Mouse (Mus musculus) kidney, adult 2 months (tissue): ENCODE results near the gene Tsr1. TPM values are rescaled to one million over a fixed set of nuclear protein-coding genes. Genes with fewer than 3 reads are reported as not detected.

Experiments used
- DNase-seq: peaks from one replicate; pipeline ENCODE4 v3.0.0; 2021
- H3K27ac ChIP-seq: fragments of 200-500 bp; 2 replicates; pipeline ENCODE4 v1.5.1; 2012; ENCODE audit warnings: low read depth, low read length, control low read depth, inconsistent platforms; ENCODE audit not compliant: insufficient read depth
- H3K27me3 ChIP-seq: fragments of 200-500 bp; replicated peaks from 2 replicates; pipeline ENCODE4 v1.6.1; 2012; ENCODE audit warnings: mild to moderate bottlenecking, moderate library complexity, low read length, inconsistent platforms; ENCODE audit not compliant: control insufficient read depth, insufficient read depth
- H3K36me3 ChIP-seq: fragments of 200-500 bp; 2 replicates; pipeline ENCODE4 v1.6.1; 2012; ENCODE audit warnings: mild to moderate bottlenecking, moderate library complexity, low read length, inconsistent platforms; ENCODE audit not compliant: control insufficient read depth, insufficient read depth
- H3K4me1 ChIP-seq: fragments of 200-500 bp; 2 replicates; pipeline ENCODE4 v1.6.1; 2011; ENCODE audit warnings: low read length; ENCODE audit not compliant: control insufficient read depth, insufficient read depth
- H3K4me3 ChIP-seq: fragments of 200-500 bp; 2 replicates; pipeline ENCODE4 v1.5.1; 2011; ENCODE audit warnings: mild to moderate bottlenecking, low read depth, low read length, control low read depth; ENCODE audit not compliant: insufficient read depth
- CTCF ChIP-seq: fragments of 200-500 bp; conservative IDR thresholded peaks from 2 replicates; pipeline ENCODE4 v1.5.1; 2011; ENCODE audit warnings: low read depth, mild to moderate bottlenecking, control low read depth, low read length, moderate library complexity, mixed read lengths; ENCODE audit not compliant: insufficient read depth, insufficient read length
- POLR2A ChIP-seq: fragments of 200-500 bp; IDR thresholded peaks from one replicate; pipeline ENCODE4 v1.6.1; 2011; ENCODE audit warnings: low read depth, low read length, control low read depth
- WGBS: fragments of 180-500 bp; shearing (Covaris S2); methylation state at CpG from one replicate; pipeline ENCODE4 v1.1.7; 2018; 5-methylcytosine and 5-hydroxymethylcytosine counted together
- polyA plus RNA-seq: library from polyadenylated mRNA; depleted of rRNA; stranded (reverse); fragments of >200 nt; gene quantifications from 2 replicates; pipeline ENCODE4 v1.2.3, GENCODE M21; 2012; rRNA removed

Tsr1 gene
- polyA plus RNA-seq: 6.3 and 6.6 TPM in 2 replicates

GRCm38 (mm10) chr11:74897678-74898516, at the start of gene Tsr1:
TSS of gene Tsr1 (plus strand) at chr11:74898071.
- DNase-seq: peak; percentile 95
- peak within 1 kb of the TSS; percentile 96 for H3K27ac ChIP-seq
- TF ChIP-seq POLR2A: peak; percentile 11
- no peak for TF ChIP-seq CTCF
- peaks cover 7% of the 10 kb centered on the region; the same call in 1 of the 2 replicates for H3K4me1 ChIP-seq
- WGBS: under 1% methylated on average over 54 of the region's 54 CpGs
- H3K27me3 ChIP-seq: no peaks in the 10 kb centered on the region
- H3K4me3 ChIP-seq: peak within 1 kb of the TSS; percentile 86
- H3K36me3 ChIP-seq: no peaks in the 10 kb centered on the region; the same call in 1 of the 2 replicates

GRCm38 (mm10) chr11:74850998-74851661, 46.7 kb upstream of the Tsr1 start:
- Histone ChIP-seq H3K4me1 (peaks cover 28% of the 10 kb centered on the region), H3K27ac (peak overlapping the region; percentile 65), H3K4me3 (no peak overlapping the region), H3K36me3 (no peaks in the 10 kb centered on the region), H3K27me3 (no peaks in the 10 kb centered on the region)
- TF ChIP-seq POLR2A: peak; percentile 10
- no peak for TF ChIP-seq CTCF
- 46% methylated on average over 14 of the region's 14 CpGs for WGBS
- peak; percentile 87 for DNase-seq

- DNase-seq: no peak
- no peak overlapping the region for H3K27ac ChIP-seq
- no peak for TF ChIP-seq POLR2A
- no peak for TF ChIP-seq CTCF
These were observed 40.1 kb upstream of the Tsr1 start for GRCm38 (mm10) chr11:74857756-74858155.

GRCm38 (mm10) chr11:74862129-74862528, 35.7 kb upstream of the Tsr1 start:
- H3K4me3 ChIP-seq: no peak overlapping the region
- DNase-seq: no peak
- no peaks in the 10 kb centered on the region for H3K4me1 ChIP-seq
- 76% methylated on average over 5 of the region's 5 CpGs for WGBS
- TF ChIP-seq CTCF (no peak), POLR2A (no peak)
- no peaks in the 10 kb centered on the region for H3K36me3 ChIP-seq
- no peaks in the 10 kb centered on the region for H3K27me3 ChIP-seq
- H3K27ac ChIP-seq: no peak overlapping the region

More at GRCm38 (mm10) chr11:74857756-74858155, 40.1 kb upstream of the Tsr1 start:
- Histone ChIP-seq H3K27me3 (no peaks in the 10 kb centered on the region), H3K4me1 (no peaks in the 10 kb centered on the region; the same call in 1 of the 2 replicates), H3K4me3 (no peak overlapping the region), H3K36me3 (no peaks in the 10 kb centered on the region)
- 86% methylated on average over 9 of the region's 9 CpGs for WGBS

GRCm38 (mm10) chr11:74863471-74863870, 34.4 kb upstream of the Tsr1 start:
- Histone ChIP-seq H3K27me3 (no peaks in the 10 kb centered on the region), H3K36me3 (no peaks in the 10 kb centered on the region), H3K4me1 (no peaks in the 10 kb centered on the region), H3K27ac (no peak overlapping the region), H3K4me3 (no peak overlapping the region)
- 43% methylated on average over 11 of the region's 11 CpGs for WGBS
- TF ChIP-seq CTCF (peak; percentile 47), POLR2A (no peak)
- peak; percentile 38 for DNase-seq

- TF ChIP-seq POLR2A: no peak
- no peak for TF ChIP-seq CTCF
- no peak for DNase-seq
- WGBS: 94% methylated on average over 9 of the region's 9 CpGs
- H3K27me3 ChIP-seq: no peaks in the 10 kb centered on the region
- H3K4me1 ChIP-seq: 0 out of 2 replicates have a peak, but pooled peaks cover 1% of the 10 kb centered on the region
- no peak overlapping the region for H3K4me3 ChIP-seq
- H3K36me3 ChIP-seq: no peaks in the 10 kb centered on the region
- no peak overlapping the region for H3K27ac ChIP-seq
These were observed 33.5 kb upstream of the Tsr1 start for GRCm38 (mm10) chr11:74864421-74864820.

GRCm38 (mm10) chr11:74865252-74865651, 32.6 kb upstream of the Tsr1 start:
- no peak overlapping the region for H3K27ac ChIP-seq
- no peak for DNase-seq
- H3K4me1 ChIP-seq: 0 out of 2 replicates have a peak, but pooled peaks cover 4% of the 10 kb centered on the region
- no peaks in the 10 kb centered on the region for H3K27me3 ChIP-seq
- H3K4me3 ChIP-seq: no peak overlapping the region
- TF ChIP-seq POLR2A (no peak), CTCF (no peak)
- WGBS: 88% methylated on average over 9 of the region's 9 CpGs
- H3K36me3 ChIP-seq: no peaks in the 10 kb centered on the region
